Mouse (Mus musculus) cerebellum, adult 2 months (tissue): ENCODE data around the gene Zfp609. TPM values are rescaled to one million over a fixed set of nuclear protein-coding genes. Genes with fewer than 3 reads are reported as not detected.

Experiments
- DNase-seq, 2 experiments: peaks; one replicate each; pipeline ENCODE4 v3.0.0; 2021
- H3K27ac ChIP-seq: fragments of 200-500 bp; 2 replicates; pipeline ENCODE4 v1.5.1; 2012; ENCODE audit warnings: low read length, control low read depth, inconsistent platforms; ENCODE audit not compliant: insufficient read depth
- H3K27me3 ChIP-seq: fragments of 200-500 bp; 2 replicates; pipeline ENCODE4 v1.6.1; 2012; ENCODE audit warnings: inconsistent platforms, mild to moderate bottlenecking, low read length, moderate library complexity; ENCODE audit not compliant: control insufficient read depth, insufficient read depth
- H3K4me1 ChIP-seq: fragments of 200-500 bp; 2 replicates; pipeline ENCODE4 v1.6.1; 2011; ENCODE audit warnings: low read length; ENCODE audit not compliant: control insufficient read depth, insufficient read depth
- H3K4me3 ChIP-seq: fragments of 200-500 bp; replicated peaks from 2 replicates; pipeline ENCODE3; 2011; ENCODE audit warnings: mild to moderate bottlenecking, low read depth, low read length, control low read depth; ENCODE audit not compliant: insufficient read depth
- CTCF ChIP-seq: fragments of 200-500 bp; IDR thresholded peaks from 2 replicates; pipeline ENCODE4 v1.5.1; 2011; ENCODE audit warnings: low read depth, mild to moderate bottlenecking, control low read depth, low read length, moderate library complexity, borderline replicate concordance; ENCODE audit not compliant: insufficient read depth
- POLR2A ChIP-seq: fragments of 200-500 bp; IDR thresholded peaks from 2 replicates; pipeline ENCODE4 v1.6.1; 2011; ENCODE audit warnings: low read length, control low read depth, borderline replicate concordance; ENCODE audit not compliant: insufficient read depth
- WGBS: fragments of 180-500 bp; shearing (Covaris S2); methylation state at CpG from one replicate; pipeline ENCODE4 v1.1.7; 2018; 5-methylcytosine and 5-hydroxymethylcytosine counted together
- polyA plus RNA-seq: library from polyadenylated mRNA; depleted of rRNA; stranded (reverse); fragments of >200 nt; gene quantifications from 2 replicates; pipeline ENCODE4 v1.2.3, GENCODE M21; 2012; rRNA removed

Zfp609 gene
- polyA plus RNA-seq, result 19.2 and 23.2 TPM in 2 replicates

GRCm38 (mm10) chr9:65827344-65828015, at the start of gene Zfp609:
Zfp609 (minus strand) TSS chr9:65827564.
- peak; percentile 93 to 99 for DNase-seq
- Histone ChIP-seq H3K4me3 (peak within 1 kb of the TSS; percentile 66), H3K4me1 (peaks cover 10% of the 10 kb centered on the region), H3K27me3 (no peaks in the 10 kb centered on the region), H3K27ac (peak within 1 kb of the TSS; percentile 16)
- 2% methylated on average over 76 of the region's 76 CpGs for WGBS
- no peak for TF ChIP-seq POLR2A
- no peak for TF ChIP-seq CTCF

- H3K27ac ChIP-seq, result no peak overlapping the region
- TF ChIP-seq POLR2A, result no peak
- no peak for TF ChIP-seq CTCF
- no peaks in the 10 kb centered on the region for H3K27me3 ChIP-seq
- H3K4me1 ChIP-seq, result no peaks in the 10 kb centered on the region
- DNase-seq, result peak; percentile 37 to 76
- H3K4me3 ChIP-seq, result no peak overlapping the region
- 15% methylated on average over 1 of the region's 1 CpGs for WGBS
Observed at GRCm38 (mm10) chr9:65859656-65860055, 32.3 kb upstream of the Zfp609 start.

- H3K27me3 ChIP-seq, result no peaks in the 10 kb centered on the region
- H3K27ac ChIP-seq, result no peak overlapping the region
- no peak overlapping the region for H3K4me3 ChIP-seq
- no peak for DNase-seq
- 7% methylated on average over 1 of the region's 1 CpGs for WGBS
- H3K4me1 ChIP-seq, result no peaks in the 10 kb centered on the region
- TF ChIP-seq POLR2A (no peak), CTCF (peak; percentile 43; the same call in 1 of the 2 replicates)
Observed at GRCm38 (mm10) chr9:65850203-65850602, 22.8 kb upstream of the Zfp609 start.

GRCm38 (mm10) chr9:65848154-65848553, 20.8 kb upstream of the Zfp609 start:
- no peak overlapping the region for H3K4me3 ChIP-seq
- no peak for DNase-seq
- no peaks in the 10 kb centered on the region for H3K4me1 ChIP-seq
- TF ChIP-seq CTCF (no peak), POLR2A (no peak)
- H3K27me3 ChIP-seq, result no peaks in the 10 kb centered on the region
- H3K27ac ChIP-seq, result no peak overlapping the region

- H3K27me3 ChIP-seq, result no peaks in the 10 kb centered on the region
- no peak overlapping the region for H3K4me3 ChIP-seq
- no peak for DNase-seq
- no peaks in the 10 kb centered on the region for H3K4me1 ChIP-seq
- TF ChIP-seq CTCF, result no peak
- no peak for TF ChIP-seq POLR2A
- no peak overlapping the region for H3K27ac ChIP-seq
- 37% methylated on average over 7 of the region's 7 CpGs for WGBS
Observed at GRCm38 (mm10) chr9:65844421-65845165, 17.2 kb upstream of the Zfp609 start.

GRCm38 (mm10) chr9:65839841-65840240, 12.5 kb upstream of the Zfp609 start:
- no peaks in the 10 kb centered on the region for H3K27me3 ChIP-seq
- H3K4me3 ChIP-seq, result no peak overlapping the region
- H3K4me1 ChIP-seq, result no peaks in the 10 kb centered on the region
- TF ChIP-seq CTCF (no peak), POLR2A (no peak)
- 100% methylated on average over 1 of the region's 1 CpGs for WGBS
- no peak for DNase-seq
- H3K27ac ChIP-seq, result no peak overlapping the region

GRCm38 (mm10) chr9:65836916-65837315, 9.6 kb upstream of the Zfp609 start:
- Histone ChIP-seq H3K4me1 (no peaks in the 10 kb centered on the region), H3K27me3 (no peaks in the 10 kb centered on the region), H3K27ac (no peak overlapping the region), H3K4me3 (no peak overlapping the region)
- TF ChIP-seq CTCF, result no peak
- TF ChIP-seq POLR2A, result no peak
- DNase-seq, result no peak

- Histone ChIP-seq H3K4me3 (no peak overlapping the region), H3K27me3 (no peaks in the 10 kb centered on the region), H3K27ac (no peak overlapping the region), H3K4me1 (no peaks in the 10 kb centered on the region)
- 56% methylated on average over 10 of the region's 10 CpGs for WGBS
- no peak for DNase-seq
- TF ChIP-seq POLR2A, result no peak
- no peak for TF ChIP-seq CTCF
Observed at GRCm38 (mm10) chr9:65834628-65835354, 7.4 kb upstream of the Zfp609 start.
